Mouse (Mus musculus) heart, postnatal 0 days (tissue): Measurements from ENCODE around the gene Ube2e1. TPM values are rescaled to one million over a fixed set of nuclear protein-coding genes. Genes with fewer than 3 reads are reported as not detected.
"Not testable (repeated sequence)": the region's sequence is repeated elsewhere in the genome, so short reads cannot be mapped to it uniquely, and the experiment has no call there.

ENCODE experiments used
- ATAC-seq: fragments of 200-750 bp; cut with Nextera tagmentation; 2 replicates; pipeline ENCODE4 v1.8.0; 2017; ENCODE audit warnings: low read depth, moderate number of reproducible peaks, moderate library complexity; ENCODE audit not compliant: insufficient read depth
- DNase-seq: peaks from one replicate; pipeline ENCODE4 v3.0.0-alpha.2; 2016; ENCODE audit warnings: low spot score
- H3K27ac ChIP-seq: fragments of 300-500 bp; sonication (generic); 2 replicates; pipeline ENCODE4 v1.5.1; 2014; ENCODE audit warnings: low read depth, mild to moderate bottlenecking
- H3K27me3 ChIP-seq: fragments of 300-500 bp; sonication (generic); 2 replicates; pipeline ENCODE4 v1.6.1; 2014; ENCODE audit warnings: low read length, mixed read lengths; ENCODE audit not compliant: control insufficient read depth, insufficient read depth
- H3K36me3 ChIP-seq: fragments of 300-500 bp; sonication (generic); replicated peaks from 2 replicates; pipeline ENCODE4 v1.6.1; 2014; ENCODE audit warnings: low read length, mixed read lengths; ENCODE audit not compliant: control insufficient read depth, insufficient read depth
- H3K4me1 ChIP-seq: fragments of 300-500 bp; sonication (generic); 2 replicates; pipeline ENCODE4 v1.6.1; 2014; ENCODE audit warnings: antibody characterized with exemption; ENCODE audit not compliant: control insufficient read depth, insufficient read depth
- H3K4me2 ChIP-seq: fragments of 300-500 bp; sonication (generic); 2 replicates; pipeline ENCODE4 v1.6.1; 2014; ENCODE audit warnings: low read depth, mild to moderate bottlenecking, low read length, moderate library complexity
- H3K4me3 ChIP-seq: fragments of 300-500 bp; sonication (generic); 2 replicates; pipeline ENCODE4 v1.5.1; 2014; ENCODE audit warnings: low read depth, low read length
- H3K9ac ChIP-seq: fragments of 300-500 bp; sonication (generic); replicated peaks from 2 replicates; pipeline ENCODE4 v1.6.1; 2014; ENCODE audit warnings: low read depth, low read length, mixed read lengths
- H3K9me3 ChIP-seq: fragments of 300-500 bp; sonication (generic); replicated peaks from 2 replicates; pipeline ENCODE4 v1.6.1; 2016; ENCODE audit warnings: low read length; ENCODE audit not compliant: control insufficient read depth
- CTCF ChIP-seq: IDR thresholded peaks from 2 replicates; pipeline ENCODE4 v1.5.1; 2016; ENCODE audit warnings: antibody characterized with exemption, control low read depth, low read depth
- EP300 ChIP-seq: IDR thresholded peaks from 2 replicates; pipeline ENCODE4 v1.6.1; 2016; ENCODE audit warnings: antibody characterized with exemption, low read depth
- WGBS: fragments of 180-500 bp; shearing (Covaris S2); extraction: QIAGEN DNeasy Blood & Tissue Kit; methylation state at CpG from one replicate; pipeline ENCODE4 v1.1.7; 2014; 5-methylcytosine and 5-hydroxymethylcytosine counted together
- polyA plus RNA-seq: library from polyadenylated mRNA; unstranded; fragments of >200 nt; fragmentation: Nextera tagmentation; extraction: Ambion mirVana; gene quantifications from 2 replicates; pipeline ENCODE4 v1.2.1, GENCODE M21; 2015
- total RNA-seq: library from RNA; depleted of rRNA; stranded (reverse); fragments of >200 nt; gene quantifications from 2 replicates; pipeline ENCODE4 v1.2.3, GENCODE M21; 2014; ENCODE audit warnings: low replicate concordance

Ube2e1 gene
- total and polyA plus RNA-seq, 2 experiments from 2014 or later, result 12.9 to 47.3 TPM

GRCm38 (mm10) chr14:18241786-18242185 lies 89.9 kb downstream of the Ube2e1 start:
- TF ChIP-seq CTCF (no peak), EP300 (no peak)
- H3K9me3 ChIP-seq, result no peaks in the 10 kb centered on the region
- H3K4me1 ChIP-seq, result peaks cover 6% of the 10 kb centered on the region; the same call in 1 of the 2 replicates
- no peaks in the 10 kb centered on the region for H3K36me3 ChIP-seq
- H3K4me2 ChIP-seq, result no peak overlapping the region
- 85% methylated on average over 4 of the region's 4 CpGs for WGBS
- H3K9ac ChIP-seq, result no peak overlapping the region
- no peak overlapping the region for H3K27ac ChIP-seq
- H3K4me3 ChIP-seq, result no peak overlapping the region
- DNase-seq, result no peak
- no peak for ATAC-seq
- no peaks in the 10 kb centered on the region for H3K27me3 ChIP-seq

DNA sequence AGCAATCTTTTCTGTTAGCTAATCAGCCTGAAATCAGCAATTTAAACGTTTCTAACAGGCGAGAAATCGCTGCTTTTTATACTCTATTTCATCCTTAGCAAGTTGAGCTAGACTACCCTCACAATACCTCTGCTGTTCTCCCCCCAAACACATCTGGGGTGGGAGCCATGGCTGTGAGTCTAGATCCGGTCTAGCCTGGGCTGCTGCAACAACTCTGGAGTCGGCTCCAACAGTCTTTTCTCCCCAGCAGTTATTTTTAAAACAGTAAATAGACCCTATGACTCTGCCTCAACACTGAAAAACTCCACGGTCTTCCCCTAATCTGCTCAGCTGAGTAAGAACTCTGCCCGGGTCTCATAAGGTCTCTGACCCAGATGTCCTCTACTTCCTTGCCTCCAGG lies 91.5 kb downstream of the Ube2e1 start:
- TF ChIP-seq EP300 (no peak), CTCF (no peak)
- no peaks in the 10 kb centered on the region for H3K9me3 ChIP-seq
- H3K27ac ChIP-seq, result no peak overlapping the region
- no peaks in the 10 kb centered on the region for H3K27me3 ChIP-seq
- no peak overlapping the region for H3K4me2 ChIP-seq
- H3K4me1 ChIP-seq, result peaks cover 6% of the 10 kb centered on the region; the same call in 1 of the 2 replicates
- no peak overlapping the region for H3K4me3 ChIP-seq
- H3K36me3 ChIP-seq, result no peaks in the 10 kb centered on the region
- DNase-seq (no peak), ATAC-seq (no peak)
- WGBS, result 51% methylated on average over 7 of the region's 7 CpGs
- H3K9ac ChIP-seq, result no peak overlapping the region

DNA sequence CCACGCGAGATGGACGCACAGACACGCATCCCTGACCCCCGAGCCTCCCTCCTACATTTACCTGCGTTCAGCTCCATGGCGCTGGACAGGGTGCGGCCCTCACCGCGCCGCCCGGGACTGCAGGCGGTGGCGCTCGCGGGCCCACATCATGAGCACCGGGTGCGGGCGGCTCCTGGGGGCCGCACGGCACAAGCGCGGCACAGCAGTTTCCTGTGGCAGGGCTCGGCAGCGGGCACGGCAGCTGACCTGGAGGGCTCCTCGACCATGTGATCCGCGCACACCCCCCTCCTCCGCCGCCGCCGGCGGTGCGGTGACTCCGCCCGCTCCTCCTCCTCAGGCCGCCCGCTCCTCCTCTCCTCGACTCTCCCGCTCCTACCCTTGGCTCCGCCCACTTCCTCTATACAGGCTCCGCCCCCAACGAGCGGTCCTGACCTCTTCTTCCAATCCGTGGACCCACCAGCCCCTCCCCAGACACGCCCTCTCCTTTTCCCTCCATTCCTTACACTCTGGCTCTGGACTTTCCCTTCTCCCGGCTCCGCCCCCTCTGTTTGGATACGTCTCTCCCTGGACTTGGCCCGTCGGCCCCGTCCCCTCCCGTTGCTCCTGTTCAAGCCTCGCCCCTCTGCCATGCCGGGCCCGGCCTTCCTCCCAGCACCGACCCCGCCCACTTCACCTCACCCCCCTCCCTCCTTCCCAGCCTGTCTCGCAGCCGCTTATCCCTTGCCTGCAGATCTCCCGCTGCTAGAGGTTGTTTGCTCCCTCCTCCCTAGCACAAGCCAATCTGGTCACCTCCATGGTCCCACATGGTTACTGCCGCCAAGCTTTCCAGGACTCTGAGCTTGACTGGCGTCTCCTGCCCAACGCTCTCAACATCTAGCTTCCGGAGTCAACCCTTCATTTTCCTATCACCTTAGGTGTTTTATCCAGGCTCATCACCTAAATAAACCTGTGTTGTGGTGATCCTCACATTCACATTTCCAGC lies 92.6 kb downstream of the Ube2e1 start, which contains the start of gene Nr1d2:
TSS of gene Nr1d2 (minus strand) at position 378 of the 982 bp plus-strand sequence.
- 1% methylated on average over 54 of the region's 66 CpGs for WGBS
- Histone ChIP-seq H3K27ac (peak within 1 kb of the TSS; percentile 100), H3K4me3 (peak within 1 kb of the TSS; percentile 92), H3K4me1 (peaks cover 16% of the 10 kb centered on the region; the same call in 1 of the 2 replicates), H3K4me2 (peak within 1 kb of the TSS; percentile 90), H3K9ac (peak within 1 kb of the TSS; percentile 94), H3K36me3 (no peaks in the 10 kb centered on the region), H3K27me3 (no peaks in the 10 kb centered on the region), H3K9me3 (no peaks in the 10 kb centered on the region)
- 0 out of 2 replicates have a peak, but pooled peaks have one; percentile 3 for TF ChIP-seq CTCF
- peak; percentile 71 for TF ChIP-seq EP300
- DNase-seq (peak; percentile 100), ATAC-seq (peak; percentile 87)

- H3K9me3 ChIP-seq, result no peaks in the 10 kb centered on the region
- under 1% methylated on average over 66 of the region's 71 CpGs for WGBS
- DNase-seq (peak; percentile 97), ATAC-seq (peak; percentile 86)
- H3K4me3 ChIP-seq, result peak overlapping the region; percentile 92
- H3K27ac ChIP-seq, result peak overlapping the region; percentile 100
- H3K36me3 ChIP-seq, result no peaks in the 10 kb centered on the region
- H3K4me1 ChIP-seq, result peaks cover 24% of the 10 kb centered on the region
- peak; percentile 93 for TF ChIP-seq EP300
- no peak for TF ChIP-seq CTCF
- H3K27me3 ChIP-seq, result no peaks in the 10 kb centered on the region
- H3K4me2 ChIP-seq, result peak overlapping the region; percentile 90
- H3K9ac ChIP-seq, result peak overlapping the region; percentile 94
These were observed 93.4 kb downstream of the Ube2e1 start for GRCm38 (mm10) chr14:18238131-18238749.

DNA sequence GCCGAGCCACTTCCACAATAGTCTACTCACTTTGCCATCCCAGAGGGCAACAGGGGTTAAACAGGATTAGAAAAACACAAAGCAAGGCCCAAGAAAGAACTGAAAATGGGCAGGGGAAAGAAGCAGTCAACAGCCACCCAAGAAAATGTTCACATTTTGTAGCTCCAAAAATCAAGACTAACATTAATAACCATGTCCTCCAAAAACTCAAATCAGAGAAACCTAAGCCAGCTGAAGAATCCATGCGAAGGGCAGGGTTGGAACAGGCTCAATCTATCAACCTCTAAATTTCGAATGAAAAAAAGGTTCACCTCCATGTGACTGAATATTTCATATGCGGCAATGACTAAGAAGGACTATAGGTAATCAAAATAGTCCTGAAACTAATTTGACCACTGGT lies 94.3 kb downstream of the Ube2e1 start:
- peak overlapping the region; percentile 92 for H3K4me3 ChIP-seq
- peak overlapping the region; percentile 94; the same call in 1 of the 2 replicates for H3K9ac ChIP-seq
- DNase-seq, result no peak
- H3K4me2 ChIP-seq, result peak overlapping the region; percentile 90
- peak overlapping the region; percentile 100 for H3K27ac ChIP-seq
- H3K36me3 ChIP-seq, result no peaks in the 10 kb centered on the region
- TF ChIP-seq EP300 (no peak), CTCF (no peak)
- 67% methylated on average over 4 of the region's 4 CpGs for WGBS
- ATAC-seq, result no peak
- no peaks in the 10 kb centered on the region for H3K27me3 ChIP-seq
- H3K9me3 ChIP-seq, result no peaks in the 10 kb centered on the region
- H3K4me1 ChIP-seq, result peaks cover 32% of the 10 kb centered on the region

- not testable (repeated sequence) for H3K4me3 ChIP-seq, H3K9ac ChIP-seq, H3K9me3 ChIP-seq, ATAC-seq, H3K4me2 ChIP-seq, H3K36me3 ChIP-seq, H3K27ac ChIP-seq, DNase-seq, H3K27me3 ChIP-seq
- WGBS, result 79% methylated on average over 2 of the region's 2 CpGs
- H3K4me1 ChIP-seq, result peaks cover 36% of the 10 kb centered on the region
These were observed 95.0 kb downstream of the Ube2e1 start for GRCm38 (mm10) chr14:18236496-18237235.
